Mouse (Mus musculus) spleen, adult 18-20 months (tissue): ENCODE data around the gene Tnks2.
A peak's percentile ranks its signal among the peaks of the same experiment; 100 is the strongest.
"Not testable (repeated sequence)": the region's sequence is repeated elsewhere in the genome, so short reads cannot be mapped to it uniquely, and the experiment has no call there.

Experiments
- DNase-seq, 2 experiments: peaks; one replicate each; pipeline ENCODE4 v3.0.0; 2022; ENCODE audit warnings: mixed read lengths in 2 of 2

The Tnks2 gene

GRCm38 (mm10) chr19:36827650-36828049, 6.4 kb upstream of the Tnks2 start:
- no peak for DNase-seq

- no peak for DNase-seq
These were observed 5.7 kb upstream of the Tnks2 start for GRCm38 (mm10) chr19:36828322-36828721.

- peak in 1 of 2 experiments; percentile 30 for DNase-seq
These were observed 863 bp upstream of the Tnks2 start for GRCm38 (mm10) chr19:36832951-36833787.

GRCm38 (mm10) chr19:36834532-36835431, 750 bp downstream of the Tnks2 start:
- DNase-seq, result peak in 1 of 2 experiments; percentile 59

- DNase-seq, result no peak
These were observed 2.0 kb downstream of the Tnks2 start for GRCm38 (mm10) chr19:36836035-36836434.

DNA sequence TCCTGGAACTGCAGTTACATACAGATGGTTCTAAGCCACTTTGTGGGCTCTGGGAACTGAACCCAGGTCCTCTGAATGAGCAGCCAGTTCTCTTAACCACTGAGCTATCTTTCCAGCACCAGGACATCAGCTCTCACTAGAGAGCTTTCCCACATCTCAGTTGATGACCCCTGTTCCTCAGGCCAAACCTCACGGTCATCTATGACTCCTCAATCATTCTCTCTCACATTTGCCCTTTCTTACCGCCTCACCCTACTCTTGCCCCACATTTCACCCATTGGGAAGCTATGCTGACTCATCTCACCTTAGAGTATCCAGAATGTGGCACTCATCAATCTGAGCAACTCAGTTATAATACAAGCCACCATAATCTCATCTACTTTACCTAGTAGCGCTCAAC, 6.3 kb downstream of the Tnks2 start:
- DNase-seq, result no peak

DNA sequence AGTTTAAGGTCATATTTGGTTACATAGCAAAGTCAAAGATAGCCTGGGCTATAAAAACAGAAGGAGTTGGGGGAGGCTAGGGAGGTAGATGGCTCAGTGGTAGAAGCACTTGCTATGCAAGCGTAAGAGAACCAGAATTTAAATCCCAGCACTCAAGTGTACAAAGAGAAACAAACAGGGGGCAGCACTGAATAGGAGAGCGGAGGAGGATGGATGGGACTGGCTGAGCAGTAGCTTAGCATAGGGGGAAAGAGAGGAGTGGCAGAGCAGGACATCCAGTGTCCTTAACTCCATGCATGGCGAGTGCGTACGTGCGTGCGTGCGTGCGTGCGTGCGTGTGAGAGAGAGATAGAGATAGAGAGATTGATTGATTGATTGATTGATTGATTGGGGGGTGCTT, 9.8 kb downstream of the Tnks2 start:
- no peak for DNase-seq

GRCm38 (mm10) chr19:36845924-36846323, 11.9 kb downstream of the Tnks2 start:
- no peak for DNase-seq

- DNase-seq, result no peak
These were observed 19.8 kb downstream of the Tnks2 start for GRCm38 (mm10) chr19:36853831-36854230.

GRCm38 (mm10) chr19:36857851-36858250, 23.8 kb downstream of the Tnks2 start:
- DNase-seq, result no peak

DNA sequence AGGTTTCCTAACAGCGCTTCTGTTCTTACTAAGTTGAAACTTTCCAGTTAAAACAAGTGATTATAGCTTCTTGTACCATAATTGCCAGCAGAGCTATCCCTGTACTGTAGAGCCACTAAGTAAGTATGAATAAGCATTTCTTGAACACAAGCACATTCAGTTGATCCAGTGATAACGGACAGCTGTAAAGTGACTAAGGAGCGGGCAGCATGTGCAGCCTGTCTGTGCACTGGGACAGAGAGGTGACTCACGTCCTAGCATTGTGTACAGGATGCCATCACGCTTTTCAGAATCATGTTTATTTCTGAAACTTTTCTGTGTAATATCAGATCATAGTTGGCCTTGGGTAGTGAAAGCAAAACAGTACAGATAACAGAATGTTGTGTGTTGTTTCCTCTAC, 26.4 kb downstream of the Tnks2 start:
- no peak for DNase-seq

DNA sequence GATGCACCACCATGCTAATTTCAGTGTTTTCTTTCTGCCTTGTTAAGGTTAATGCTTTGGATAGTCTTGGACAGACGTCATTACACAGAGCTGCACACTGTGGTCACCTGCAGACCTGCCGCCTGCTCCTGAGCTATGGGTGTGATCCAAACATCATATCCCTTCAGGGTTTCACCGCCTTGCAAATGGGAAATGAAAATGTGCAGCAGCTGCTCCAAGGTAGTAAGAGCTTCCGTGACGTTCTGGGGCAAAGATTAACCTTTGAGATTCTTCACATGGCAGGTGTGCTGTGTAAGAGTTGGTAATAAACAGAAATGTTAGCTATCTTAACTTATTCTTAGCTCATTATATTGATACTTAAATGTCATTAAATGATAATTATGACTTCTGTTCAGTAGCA, 31.9 kb downstream of the Tnks2 start:
- no peak for DNase-seq

DNA sequence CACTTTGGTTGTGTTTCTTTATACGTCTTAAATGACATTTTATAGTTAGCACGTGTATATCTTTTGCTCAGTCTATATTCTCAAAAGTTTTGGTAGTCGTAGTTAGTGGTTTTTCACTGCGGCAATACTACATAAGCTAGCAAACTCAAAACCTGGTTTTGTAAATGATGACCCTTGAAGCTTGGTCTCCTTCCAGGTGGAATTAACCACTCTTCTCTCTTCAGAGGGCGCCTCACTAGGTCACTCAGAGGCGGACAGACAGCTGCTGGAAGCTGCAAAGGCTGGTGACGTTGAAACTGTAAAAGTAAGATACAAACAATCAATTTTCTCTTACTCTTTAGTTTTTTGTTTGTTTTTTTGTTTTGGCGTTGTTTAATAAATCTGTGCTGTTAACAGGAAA, 33.4 kb downstream of the Tnks2 start:
- DNase-seq, result no peak

DNA sequence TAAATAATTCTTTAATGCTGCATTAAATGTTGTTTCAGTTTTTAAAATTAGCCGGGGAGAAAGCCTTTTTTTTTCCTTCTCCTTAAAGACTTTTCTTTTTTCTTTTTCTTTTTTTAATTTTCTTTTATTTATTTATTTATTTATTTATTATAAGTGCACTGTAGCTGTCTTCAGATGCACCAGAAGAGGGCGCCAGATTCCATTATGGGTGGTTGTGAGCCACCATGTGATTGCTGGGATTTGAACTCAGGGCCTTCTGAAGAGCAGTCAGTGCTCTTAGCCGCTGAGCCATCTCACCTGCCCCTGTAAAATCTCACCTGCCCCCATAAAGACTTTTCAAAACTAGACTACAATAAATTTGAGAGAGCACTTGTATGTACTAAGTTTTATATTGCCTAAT, 34.6 kb downstream of the Tnks2 start:
- DNase-seq, result not testable (repeated sequence)

DNA sequence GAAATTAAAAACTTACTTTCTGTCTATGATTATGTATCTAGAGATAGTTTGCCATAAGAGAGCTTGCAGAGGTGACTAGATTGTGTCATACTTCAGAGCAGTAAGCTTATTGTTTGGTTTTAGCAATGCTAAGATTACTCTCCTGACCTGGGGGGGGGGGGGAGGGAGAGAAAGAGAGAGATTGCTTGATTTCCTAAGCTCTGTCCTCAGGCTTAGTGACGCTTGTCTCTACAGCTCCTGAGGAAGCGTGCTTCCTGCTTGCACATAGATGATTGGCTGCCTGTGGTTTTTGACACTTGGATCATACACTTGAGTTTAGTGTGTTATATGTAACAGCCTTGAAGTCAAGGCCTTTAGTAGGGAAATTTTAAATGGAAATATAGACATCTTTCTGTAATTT, 40.6 kb downstream of the Tnks2 start:
- DNase-seq, result no peak

- DNase-seq, result no peak
These were observed 43.3 kb downstream of the Tnks2 start for GRCm38 (mm10) chr19:36877329-36877728.

DNA sequence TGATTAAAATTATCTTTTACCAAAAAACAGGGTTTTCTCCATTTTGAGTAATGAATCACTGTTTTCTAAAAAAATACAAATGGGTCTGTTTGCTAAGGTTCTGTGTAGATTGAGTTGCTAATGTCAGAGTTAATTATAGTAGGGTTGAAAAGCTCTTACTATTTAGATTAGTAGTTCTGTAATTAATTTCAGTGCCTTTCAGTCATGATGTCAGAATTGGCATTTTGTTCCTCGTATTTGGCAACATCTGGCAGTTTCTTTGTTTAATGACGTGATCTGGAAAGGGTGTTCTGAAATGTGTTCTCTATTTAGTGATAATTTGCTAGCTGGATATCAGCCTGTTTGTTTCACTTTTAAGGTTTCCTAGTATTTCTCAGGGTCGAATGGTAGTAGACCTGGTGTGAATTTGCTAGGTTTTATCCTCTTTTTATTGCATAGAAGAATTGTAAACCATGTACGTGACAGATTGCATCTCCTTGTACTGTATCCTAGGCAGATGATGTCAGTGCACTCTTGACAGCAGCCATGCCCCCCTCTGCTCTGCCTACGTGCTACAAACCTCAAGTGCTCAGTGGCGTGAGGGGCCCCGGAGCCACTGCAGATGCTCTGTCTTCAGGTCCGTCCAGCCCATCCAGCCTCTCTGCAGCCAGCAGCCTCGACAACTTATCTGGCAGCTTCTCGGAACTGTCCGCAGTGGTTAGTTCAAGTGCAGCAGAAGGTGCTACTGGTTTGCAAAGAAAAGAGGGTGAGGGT, 44.9 kb downstream of the Tnks2 start:
- no peak for DNase-seq

GRCm38 (mm10) chr19:36883119-36883518, 49.1 kb downstream of the Tnks2 start:
- DNase-seq, result no peak

DNA sequence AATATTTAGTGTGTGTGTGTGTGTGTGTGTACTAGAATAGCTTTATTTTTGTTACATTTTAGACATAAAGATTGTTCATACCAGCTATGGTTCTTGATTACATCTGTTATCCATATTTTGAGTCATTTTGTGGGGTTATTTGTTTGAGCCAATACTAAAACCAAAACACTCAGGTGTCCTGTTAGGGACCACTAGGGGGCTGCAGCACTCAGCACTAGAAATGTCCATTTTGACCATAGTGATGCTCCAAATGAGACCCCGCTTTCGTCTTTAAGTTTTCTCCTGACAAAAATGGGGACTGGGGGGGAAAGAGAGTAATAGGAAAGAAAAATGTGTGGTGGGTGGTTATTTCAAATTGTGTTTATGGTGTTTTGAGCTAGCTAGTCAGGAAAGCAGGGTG, 52.3 kb downstream of the Tnks2 start:
- no peak for DNase-seq

DNA sequence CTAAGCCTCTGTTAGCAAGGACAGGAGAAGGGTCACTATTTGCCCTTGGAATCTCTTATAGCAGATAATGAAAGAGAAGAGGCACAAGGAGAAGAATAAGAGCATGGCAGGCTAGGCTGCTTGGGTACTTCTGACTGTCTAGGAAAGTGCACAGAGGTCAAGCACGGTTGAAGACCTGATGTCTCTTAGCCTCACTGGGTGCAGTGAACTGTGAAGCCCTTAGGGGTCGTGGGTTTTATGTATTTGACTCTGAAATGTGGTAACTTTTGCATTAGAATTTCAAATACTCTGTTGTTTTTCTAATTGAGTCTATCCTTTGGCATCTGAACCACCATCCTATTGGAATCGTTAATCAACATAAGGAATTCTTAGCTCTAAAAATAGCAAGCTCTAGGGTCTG, 53.7 kb downstream of the Tnks2 start:
- no peak for DNase-seq

DNA sequence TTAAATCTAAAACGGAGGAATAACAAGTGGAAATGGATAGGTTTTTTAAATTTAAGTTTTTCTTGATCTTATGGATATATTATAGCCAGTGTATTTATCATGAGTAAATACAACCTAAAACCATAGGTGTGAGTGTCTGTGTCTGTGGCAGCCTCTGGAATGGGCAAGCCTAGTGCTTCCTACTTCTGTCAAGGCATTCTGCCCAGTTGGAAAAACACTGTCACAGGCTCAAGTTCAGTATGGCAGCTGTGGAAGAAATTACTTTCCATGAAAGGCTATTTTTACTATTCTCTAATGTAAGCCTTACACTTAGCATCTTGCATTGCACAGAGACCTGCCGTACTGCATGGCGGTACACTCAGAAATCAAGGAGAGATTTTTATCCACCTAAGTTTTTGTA, 57.7 kb downstream of the Tnks2 start:
- no peak for DNase-seq

DNA sequence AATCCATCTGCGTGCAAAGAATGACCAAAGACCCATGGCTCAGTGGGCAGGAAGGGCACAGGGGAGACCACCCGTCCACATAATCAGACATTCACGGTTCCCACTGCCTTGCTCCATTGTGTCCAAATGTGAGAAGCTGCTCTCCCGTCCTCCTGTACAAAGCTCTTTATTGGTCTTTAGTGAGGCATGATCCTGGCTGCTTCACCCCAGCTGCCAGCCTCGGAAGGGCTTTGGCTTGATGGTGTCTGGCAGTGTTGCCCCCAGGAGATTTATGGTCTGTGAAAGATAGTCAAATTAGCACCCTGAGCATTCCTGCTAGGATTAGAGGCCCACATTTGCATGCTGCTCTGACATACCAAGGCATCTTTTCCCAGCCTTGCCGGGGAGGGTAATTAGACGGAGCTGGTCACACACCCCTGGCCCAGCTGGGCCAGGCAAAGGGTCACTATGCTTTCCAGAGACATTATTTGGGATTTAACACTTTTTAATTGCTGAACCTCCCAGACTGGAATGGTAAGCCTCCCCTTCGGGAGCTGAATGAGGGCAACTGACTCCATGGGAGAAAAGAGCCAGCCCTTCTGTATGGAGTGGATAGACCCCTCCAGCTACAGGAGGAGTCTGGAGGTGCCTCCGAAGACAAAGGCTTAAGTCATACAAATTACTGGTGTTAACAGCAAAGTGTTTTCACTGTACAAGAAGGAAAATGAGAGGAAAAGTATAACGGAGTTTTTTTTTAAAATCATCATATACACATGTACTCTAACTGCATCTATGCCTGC, 62.9 kb downstream of the Tnks2 start:
- no peak for DNase-seq
